14 mouse cellular contexts compared by ENCODE assay signal in the genomic region with DNA sequence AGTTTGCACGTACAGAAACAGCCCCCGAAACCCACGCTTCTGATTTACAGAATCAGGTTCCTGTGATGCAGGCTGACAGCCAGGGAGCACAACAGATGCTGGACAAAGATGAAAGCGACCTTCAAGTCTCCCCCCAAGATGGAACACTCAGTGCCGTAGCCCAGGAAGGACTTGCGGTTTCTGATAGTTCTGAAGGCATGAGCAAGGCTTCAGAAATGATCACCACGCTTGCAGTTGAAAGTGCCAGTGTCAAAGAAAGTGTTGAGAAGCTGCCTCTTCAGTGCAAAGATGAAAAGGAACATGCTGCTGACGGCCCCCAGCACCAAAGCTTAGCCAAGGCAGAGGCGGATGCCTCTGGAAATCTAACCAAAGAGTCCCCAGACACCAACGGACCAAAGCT.
"Had no signal": no experiment of that assay in that cellular context is flagged by ENCODE, and none has a peak within 500 bp of the region (broad histone marks: within the 10 kb centered on the region; RNA-seq: fewer than 3 reads in every experiment).

No protein-coding gene starts in this region.

- H3K4me3 ChIP-seq: kidney, embryonic 15.5 days; limb, embryonic 15.5 days; liver, embryonic 12.5 days; midbrain, embryonic 15.5 days; neural tube, embryonic 13.5 days had no signal

- H3K27ac ChIP-seq: hindbrain, postnatal 0 days; kidney, embryonic 15.5 days; limb, embryonic 15.5 days; liver, embryonic 12.5 days; midbrain, embryonic 15.5 days; neural tube, embryonic 13.5 days; stomach, postnatal 0 days had no signal

- DNase-seq: kidney, adult 2 months; kidney, postnatal 25 days; layer of hippocampus, adult 9-11 months; lung, embryonic 14.5 days; lung, postnatal 10 days; thymus, postnatal 36 days had no signal

- H3K4me1 ChIP-seq: kidney, embryonic 15.5 days; limb, embryonic 15.5 days; liver, embryonic 12.5 days; midbrain, embryonic 15.5 days; neural tube, embryonic 13.5 days had no signal

- H3K27me3 ChIP-seq: kidney, embryonic 15.5 days; limb, embryonic 15.5 days; liver, embryonic 12.5 days; midbrain, embryonic 15.5 days; neural tube, embryonic 13.5 days had no signal

- ATAC-seq: hindbrain, postnatal 0 days; intestine, embryonic 16.5 days; liver, embryonic 12.5 days; midbrain, embryonic 15.5 days had no signal
